In genomic region chr7:126444536-126444935, GRCm38 (mm10) we compare ENCODE assay signal across 28 mouse cellular contexts. TPM values are rescaled to one million over a fixed set of nuclear protein-coding genes. Genes with fewer than 3 reads are reported as not detected.
A peak's percentile ranks its signal among the peaks of the same experiment; 100 is the strongest.
DNase-seq lines count a peak whose midpoint lies in the region; ATAC-seq lines count a peak whose summit lies in the region.
"Had no signal": no experiment of that assay in that cellular context is flagged by ENCODE, and none has a peak within 500 bp of the region (broad histone marks: within the 10 kb centered on the region; RNA-seq: fewer than 3 reads in every experiment).

No protein-coding gene starts in this region.

- H3K27ac ChIP-seq in heart, embryonic 12.5 days (ENCODE audit: poor library complexity, severe bottlenecking): no peak overlapping the region
- no peak overlapping the region for H3K27ac ChIP-seq in intestine, embryonic 15.5 days
- H3K27ac ChIP-seq: forebrain, embryonic 10.5 days; forebrain, embryonic 13.5 days; hindbrain, embryonic 12.5 days; hindbrain, embryonic 15.5 days had no signal

- 84% methylated on average over 9 of the region's 9 CpGs for WGBS in heart, embryonic 12.5 days
- 91% methylated on average over 9 of the region's 9 CpGs for WGBS in intestine, embryonic 15.5 days

- H3K4me2 ChIP-seq in heart, embryonic 12.5 days: no peak overlapping the region
- no peak overlapping the region for H3K4me2 ChIP-seq in intestine, embryonic 15.5 days (replicated peaks)
- H3K4me2 ChIP-seq: forebrain, embryonic 13.5 days; hindbrain, embryonic 12.5 days; hindbrain, embryonic 15.5 days had no signal

- H3K4me1 ChIP-seq in heart, embryonic 12.5 days (replicated peaks): no peaks in the 10 kb centered on the region
- no peaks in the 10 kb centered on the region for H3K4me1 ChIP-seq in intestine, embryonic 15.5 days (replicated peaks)
- H3K4me1 ChIP-seq: forebrain, embryonic 10.5 days; forebrain, embryonic 13.5 days; hindbrain, embryonic 12.5 days; hindbrain, embryonic 15.5 days had no signal

- peak; percentile 64 for DNase-seq in gastrocnemius, adult 18-20 months (ENCODE audit: low spot score)
- DNase-seq in gastrocnemius, postnatal 14 days: no peak
- peak; percentile 81 for DNase-seq in heart, adult 11 months
- peak; percentile 3 for DNase-seq in kidney, postnatal 10 days
- DNase-seq in kidney, adult 8-10 months: no peak
- DNase-seq: adrenal gland, postnatal 10 days; adrenal gland, postnatal 36 days; B cell, adult 2 months; cerebellum, adult 11 months; cerebellum, adult 2 months; cerebellum, adult 9-11 months; cerebellum, postnatal 25 days; kidney, adult 11 months had no signal

- H3K36me3 ChIP-seq in heart, embryonic 12.5 days: peaks cover 78% of the 10 kb centered on the region
- peaks cover 12% of the 10 kb centered on the region for H3K36me3 ChIP-seq in intestine, embryonic 15.5 days

- intact Hi-C loops in gastrocnemius, postnatal 14 days (cut with DNase I; ENCODE audit: low total_unique reads): no loop called here

- H3K9ac ChIP-seq in heart, embryonic 12.5 days: no peak overlapping the region
- no peak overlapping the region for H3K9ac ChIP-seq in intestine, embryonic 15.5 days
- H3K9ac ChIP-seq: forebrain, embryonic 13.5 days; hindbrain, embryonic 12.5 days; hindbrain, embryonic 15.5 days had no signal

- no peaks in the 10 kb centered on the region for H3K9me3 ChIP-seq in heart, embryonic 12.5 days (replicated peaks)
- H3K9me3 ChIP-seq in intestine, embryonic 15.5 days: no peaks in the 10 kb centered on the region
- H3K9me3 ChIP-seq: forebrain, embryonic 10.5 days; forebrain, embryonic 13.5 days; G1E; hindbrain, embryonic 12.5 days; hindbrain, embryonic 15.5 days had no signal

- no peak overlapping the region for H3K4me3 ChIP-seq in heart, embryonic 12.5 days
- no peak overlapping the region for H3K4me3 ChIP-seq in intestine, embryonic 15.5 days (replicated peaks)
- H3K4me3 ChIP-seq: forebrain, embryonic 10.5 days; forebrain, embryonic 13.5 days; hindbrain, embryonic 12.5 days; hindbrain, embryonic 15.5 days had no signal

- H3K27me3 ChIP-seq in heart, embryonic 12.5 days (replicated peaks): no peaks in the 10 kb centered on the region
- no peaks in the 10 kb centered on the region for H3K27me3 ChIP-seq in intestine, embryonic 15.5 days (replicated peaks)
- H3K27me3 ChIP-seq: CH12.LX; forebrain, embryonic 13.5 days; hindbrain, embryonic 12.5 days; hindbrain, embryonic 15.5 days; Patski had no signal

- ATAC-seq in heart, embryonic 12.5 days (ENCODE audit: insufficient number of reproducible peaks, low FRiP score): no peak
- ATAC-seq in intestine, embryonic 15.5 days: no peak
- ATAC-seq: forebrain, embryonic 13.5 days; forebrain, embryonic 16.5 days; Patski had no signal

RNA-seq across cellular contexts. Expression of gene Rabep2, which starts 16.0 kb away (rescaled TPM):
- 10 to 100 TPM; 10.6 to 13.1 TPM for total RNA-seq in gastrocnemius, adult 18-20 months (2021)
- 10 to 100 TPM; 12.1 to 12.7 TPM for total RNA-seq in gastrocnemius, postnatal 14 days (2021)
- polyA plus RNA-seq in heart, embryonic 12.5 days (2016; fragmentation: Nextera tagmentation; extraction: Ambion mirVana): 23.3 and 23.9 TPM in 2 replicates
- 23.9 and 24.2 TPM in 2 replicates for polyA plus RNA-seq in intestine, embryonic 15.5 days (2015; fragmentation: Nextera tagmentation; extraction: Ambion mirVana)

RNA-seq across cellular contexts. Expression of gene Atp2a1, which starts 18.4 kb away (rescaled TPM):
- total RNA-seq in gastrocnemius, adult 18-20 months (2021): over 10,000 TPM; 23,271 to 27,147 TPM
- over 10,000 TPM; 16,285 to 17,681 TPM for total RNA-seq in gastrocnemius, postnatal 14 days (2021)
- 1.7 and 3.2 TPM in 2 replicates for polyA plus RNA-seq in heart, embryonic 12.5 days (2016; fragmentation: Nextera tagmentation; extraction: Ambion mirVana)
- polyA plus RNA-seq in intestine, embryonic 15.5 days (2015; fragmentation: Nextera tagmentation; extraction: Ambion mirVana): 0.24 and 2.6 TPM in 2 replicates
- total RNA-seq: G1E; granulocyte monocyte progenitor cell, adult 5-6 weeks had no signal

RNA-seq across cellular contexts. Expression of gene Cd19, which starts 29.8 kb away (rescaled TPM):
- total RNA-seq in gastrocnemius, adult 18-20 months (2021): not detected
- total RNA-seq in gastrocnemius, postnatal 14 days (2021): under 1 TPM in 1 of 2 experiments, not detected in 1; 0.08 TPM
- not detected in 2 replicates for polyA plus RNA-seq in heart, embryonic 12.5 days (2016; fragmentation: Nextera tagmentation; extraction: Ambion mirVana)
- polyA plus RNA-seq in intestine, embryonic 15.5 days (2015; fragmentation: Nextera tagmentation; extraction: Ambion mirVana): 0.24 TPM in 1 of 2 replicates, not detected in the other
- total RNA-seq: G1E; gastrocnemius, adult 8-10 months; granulocyte monocyte progenitor cell, adult 5-6 weeks; hematopoietic stem cell, adult 5-6 weeks had no signal
- polyA plus RNA-seq: forebrain, embryonic 13.5 days; forebrain, embryonic 16.5 days; G1E; heart, embryonic 14.5 days; hindbrain, embryonic 12.5 days; intestine, embryonic 14.5 days; Patski had no signal

RNA-seq across cellular contexts. Expression of gene Sh2b1, which starts 30.7 kb away (rescaled TPM):
- 10 to 100 TPM; 49.2 to 51.0 TPM for total RNA-seq in gastrocnemius, adult 18-20 months (2021)
- 10 to 100 TPM; 47.1 to 47.6 TPM for total RNA-seq in gastrocnemius, postnatal 14 days (2021)
- polyA plus RNA-seq in heart, embryonic 12.5 days (2016; fragmentation: Nextera tagmentation; extraction: Ambion mirVana): 43.2 and 45.1 TPM in 2 replicates
- 41.8 and 45.7 TPM in 2 replicates for polyA plus RNA-seq in intestine, embryonic 15.5 days (2015; fragmentation: Nextera tagmentation; extraction: Ambion mirVana)

RNA-seq across cellular contexts. Expression of gene Tufm, which starts 42.6 kb away (rescaled TPM):
- 100 to 1,000 TPM; 118 to 124 TPM for total RNA-seq in gastrocnemius, adult 18-20 months (2021)
- 100 to 1,000 TPM; 117 to 146 TPM for total RNA-seq in gastrocnemius, postnatal 14 days (2021)
- 167 and 168 TPM in 2 replicates for polyA plus RNA-seq in heart, embryonic 12.5 days (2016; fragmentation: Nextera tagmentation; extraction: Ambion mirVana)
- 190 and 207 TPM in 2 replicates for polyA plus RNA-seq in intestine, embryonic 15.5 days (2015; fragmentation: Nextera tagmentation; extraction: Ambion mirVana)

Comparison
In these comparisons a context has a peak if more than half of its experiments do, and no peak if none do; other contexts are left out.
1. DNase-seq: peak in gastrocnemius, adult 18-20 months (single experiment), heart, adult 11 months (single experiment) and kidney, postnatal 10 days (single experiment); none in gastrocnemius, postnatal 14 days (single experiment) and kidney, adult 8-10 months (0 of 2).